13 mouse cellular contexts compared by ENCODE assay signal in the genomic region with DNA sequence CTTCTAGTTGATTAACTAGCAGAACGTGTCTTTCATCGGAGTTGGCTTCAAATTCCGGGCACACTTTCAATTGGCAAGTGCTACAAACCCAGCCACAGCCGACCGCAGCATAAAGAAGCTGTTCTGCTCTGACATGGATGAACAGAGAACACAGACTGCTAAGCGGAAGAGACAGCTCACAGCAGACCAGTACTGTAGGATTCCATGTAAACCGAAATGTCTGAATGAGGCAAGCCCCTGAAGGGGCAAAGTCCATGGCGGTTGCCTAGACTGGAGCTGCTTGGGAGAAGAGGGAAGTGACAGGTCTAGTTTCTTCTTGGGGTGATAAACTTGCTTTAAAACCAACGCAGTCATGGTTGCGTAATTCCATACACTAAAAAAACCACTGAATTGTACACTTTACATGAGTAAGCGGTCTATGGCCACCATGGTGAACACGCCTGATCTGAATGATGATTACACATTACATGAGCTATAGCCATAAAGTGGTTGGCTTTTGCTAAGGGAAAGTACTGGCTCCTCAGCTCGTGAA. TPM values are rescaled to one million over a fixed set of nuclear protein-coding genes. Genes with fewer than 3 reads are reported as not detected.
A peak's percentile ranks its signal among the peaks of the same experiment; 100 is the strongest.
DNase-seq lines count a peak whose midpoint lies in the region; ATAC-seq and TF ChIP-seq lines count a peak whose summit lies in the region.
"Had no signal": no experiment of that assay in that cellular context is flagged by ENCODE, and none has a peak within 500 bp of the region (broad histone marks: within the 10 kb centered on the region; RNA-seq: fewer than 3 reads in every experiment).

No protein-coding gene starts in this region.

- H3K4me3 ChIP-seq in hindbrain, postnatal 0 days (ENCODE audit: low read length), result no peak overlapping the region
- no peak overlapping the region for H3K4me3 ChIP-seq in hindbrain, embryonic 13.5 days
- no peak overlapping the region for H3K4me3 ChIP-seq in midbrain, postnatal 0 days (ENCODE audit: low read depth, low read length)
- H3K4me3 ChIP-seq in midbrain, embryonic 10.5 days, result no peak overlapping the region
- H3K4me3 ChIP-seq in thymus, adult 2 months (ENCODE audit: control insufficient read depth, insufficient read depth, low read length), result no peak overlapping the region
- H3K4me3 ChIP-seq: neural tube, embryonic 13.5 days had no signal

- ATAC-seq in hindbrain, postnatal 0 days, result peak; percentile 86; the same call in 1 of the 2 replicates
- ATAC-seq in hindbrain, embryonic 13.5 days (ENCODE audit: low FRiP score), result no peak
- no peak for ATAC-seq in midbrain, postnatal 0 days (ENCODE audit: low FRiP score)
- ATAC-seq: midbrain, embryonic 16.5 days; Patski had no signal

- no peak overlapping the region for H3K27ac ChIP-seq in hindbrain, postnatal 0 days
- no peak overlapping the region for H3K27ac ChIP-seq in hindbrain, embryonic 13.5 days
- no peak overlapping the region for H3K27ac ChIP-seq in midbrain, postnatal 0 days (ENCODE audit: low read depth, low read length)
- no peak overlapping the region for H3K27ac ChIP-seq in midbrain, embryonic 10.5 days (replicated peaks)
- no peak overlapping the region for H3K27ac ChIP-seq in thymus, adult 2 months (ENCODE audit: control insufficient read depth, insufficient read depth, low read length)
- H3K27ac ChIP-seq: neural tube, embryonic 13.5 days had no signal

- DNase-seq in hindbrain, postnatal 0 days (ENCODE audit: low spot score), result peak; percentile 77
- peak; percentile 81 for DNase-seq in midbrain, postnatal 0 days (ENCODE audit: low spot score)
- DNase-seq in midbrain, embryonic 10.5 days (ENCODE audit: low spot score), result no peak
- DNase-seq in fibroblast of lung, adult 2 months (ENCODE audit: low read depth), result peak; percentile 65
- DNase-seq in thymus, adult 2 months, result no peak
- DNase-seq in frontal cortex, postnatal 14 days (ENCODE audit: low spot score in 2 of 2), result no peak
- DNase-seq: cerebellum, postnatal 25 days; heart, postnatal 36 days; kidney, adult 9 months had no signal

- no peaks in the 10 kb centered on the region for H3K9me3 ChIP-seq in hindbrain, postnatal 0 days (ENCODE audit: low read length)
- H3K9me3 ChIP-seq in hindbrain, embryonic 13.5 days, result no peaks in the 10 kb centered on the region
- no peaks in the 10 kb centered on the region for H3K9me3 ChIP-seq in midbrain, postnatal 0 days (ENCODE audit: low read length)
- no peaks in the 10 kb centered on the region for H3K9me3 ChIP-seq in midbrain, embryonic 10.5 days (replicated peaks)
- H3K9me3 ChIP-seq: neural tube, embryonic 13.5 days had no signal

- no peak overlapping the region for H3K9ac ChIP-seq in hindbrain, postnatal 0 days (replicated peaks; ENCODE audit: low read length)
- no peak overlapping the region for H3K9ac ChIP-seq in hindbrain, embryonic 13.5 days
- no peak overlapping the region for H3K9ac ChIP-seq in midbrain, postnatal 0 days (replicated peaks; ENCODE audit: low read length, poor library complexity, severe bottlenecking)
- H3K9ac ChIP-seq: neural tube, embryonic 13.5 days had no signal

- H3K27me3 ChIP-seq in hindbrain, postnatal 0 days (ENCODE audit: insufficient read depth, low read length), result no peaks in the 10 kb centered on the region
- no peaks in the 10 kb centered on the region for H3K27me3 ChIP-seq in hindbrain, embryonic 13.5 days
- H3K27me3 ChIP-seq in midbrain, postnatal 0 days (ENCODE audit: insufficient read depth, low read length), result no peaks in the 10 kb centered on the region
- H3K27me3 ChIP-seq in midbrain, embryonic 10.5 days (ENCODE audit: low read depth, poor library complexity, severe bottlenecking), result no peaks in the 10 kb centered on the region
- H3K27me3 ChIP-seq in thymus, adult 2 months (ENCODE audit: control insufficient read depth, insufficient read depth, low read length), result no peaks in the 10 kb centered on the region
- H3K27me3 ChIP-seq: neural tube, embryonic 13.5 days had no signal

- no peaks in the 10 kb centered on the region for H3K4me1 ChIP-seq in hindbrain, postnatal 0 days (ENCODE audit: insufficient read depth, low read length)
- peaks cover 6% of the 10 kb centered on the region for H3K4me1 ChIP-seq in hindbrain, embryonic 13.5 days (replicated peaks)
- no peaks in the 10 kb centered on the region for H3K4me1 ChIP-seq in midbrain, postnatal 0 days (ENCODE audit: insufficient read depth, low read length)
- H3K4me1 ChIP-seq in midbrain, embryonic 10.5 days, result peaks cover under 1% of the 10 kb centered on the region; the same call in 1 of the 2 replicates
- H3K4me1 ChIP-seq in thymus, adult 2 months (replicated peaks; ENCODE audit: control insufficient read depth, insufficient read depth, low read length), result no peaks in the 10 kb centered on the region

- 61% methylated on average over 13 of the region's 13 CpGs for whole genome bisulfite sequencing in hindbrain, postnatal 0 days
- 86% methylated on average over 13 of the region's 13 CpGs for WGBS in hindbrain, embryonic 13.5 days
- 79% methylated on average over 13 of the region's 13 CpGs for WGBS in midbrain, postnatal 0 days
- 93% methylated on average over 13 of the region's 13 CpGs for WGBS in midbrain, embryonic 10.5 days
- WGBS in thymus, adult 2 months, result 85% methylated on average over 13 of the region's 13 CpGs

- TF ChIP-seq CTCF in hindbrain, postnatal 0 days (IDR thresholded peaks at IDR 0.05; ENCODE audit: low read depth), result no peak
- TF ChIP-seq CTCF in midbrain, postnatal 0 days (IDR thresholded peaks at IDR 0.05), result no peak
- TF ChIP-seq CTCF in thymus, adult 2 months (IDR thresholded peaks at IDR 0.05; ENCODE audit: borderline replicate concordance, control insufficient read depth, extremely low read depth, insufficient read depth, low read length, poor library complexity), result no peak

- H3K4me2 ChIP-seq in hindbrain, postnatal 0 days (ENCODE audit: low read depth, low read length), result no peak overlapping the region
- H3K4me2 ChIP-seq in hindbrain, embryonic 13.5 days, result no peak overlapping the region
- no peak overlapping the region for H3K4me2 ChIP-seq in midbrain, postnatal 0 days (ENCODE audit: low read depth, low read length, poor library complexity, severe bottlenecking)
- H3K4me2 ChIP-seq: neural tube, embryonic 13.5 days had no signal

- H3K36me3 ChIP-seq in hindbrain, postnatal 0 days (ENCODE audit: insufficient read depth, low read length), result no peaks in the 10 kb centered on the region
- no peaks in the 10 kb centered on the region for H3K36me3 ChIP-seq in hindbrain, embryonic 13.5 days
- H3K36me3 ChIP-seq in midbrain, postnatal 0 days (ENCODE audit: insufficient read depth, low read length), result no peaks in the 10 kb centered on the region
- no peaks in the 10 kb centered on the region for H3K36me3 ChIP-seq in midbrain, embryonic 10.5 days
- H3K36me3 ChIP-seq in thymus, adult 2 months (ENCODE audit: control insufficient read depth, insufficient read depth, low read length), result no peaks in the 10 kb centered on the region
- H3K36me3 ChIP-seq: neural tube, embryonic 13.5 days had no signal

- no peak for TF ChIP-seq POLR2A in thymus, adult 2 months (IDR thresholded peaks at IDR 0.05; ENCODE audit: control insufficient read depth, extremely low read depth, insufficient read depth, low read length, poor library complexity)

RNA-seq across cellular contexts. Expression of gene Crabp1, which starts 12.0 kb away (rescaled TPM):
- total RNA-seq in hindbrain, postnatal 0 days (2014; rRNA removed), result 86.4 and 140 TPM in 2 replicates
- polyA plus RNA-seq in hindbrain, postnatal 0 days (2015; fragmentation: Nextera tagmentation; extraction: Ambion mirVana), result 155 and 166 TPM in 2 replicates
- 368 and 389 TPM in 2 replicates for polyA plus RNA-seq in hindbrain, embryonic 13.5 days (2015; fragmentation: Nextera tagmentation; extraction: Ambion mirVana)
- total RNA-seq in midbrain, postnatal 0 days (2014; rRNA removed), result 18.4 and 20.4 TPM in 2 replicates
- polyA plus RNA-seq in midbrain, postnatal 0 days (2015; fragmentation: Nextera tagmentation; extraction: Ambion mirVana), result 26.3 and 33.1 TPM in 2 replicates
- 1,146 and 1,287 TPM in 2 replicates for polyA plus RNA-seq in midbrain, embryonic 10.5 days (2016; fragmentation: Nextera tagmentation; extraction: Ambion mirVana)
- 2.8 and 5.4 TPM in 2 replicates for polyA plus RNA-seq in thymus, adult 2 months (2012; rRNA removed)
- total RNA-seq: heart, postnatal 36 days had no signal
- polyA plus RNA-seq: Patski had no signal

RNA-seq across cellular contexts. Expression of gene Wdr61, which starts 42.2 kb away (rescaled TPM):
- 35.6 and 37.9 TPM in 2 replicates for total RNA-seq in hindbrain, postnatal 0 days (2014; rRNA removed)
- 88.5 and 96.7 TPM in 2 replicates for polyA plus RNA-seq in hindbrain, postnatal 0 days (2015; fragmentation: Nextera tagmentation; extraction: Ambion mirVana)
- polyA plus RNA-seq in hindbrain, embryonic 13.5 days (2015; fragmentation: Nextera tagmentation; extraction: Ambion mirVana), result 110 and 112 TPM in 2 replicates
- total RNA-seq in midbrain, postnatal 0 days (2014; rRNA removed), result 43.7 and 47.3 TPM in 2 replicates
- 83.9 and 86.3 TPM in 2 replicates for polyA plus RNA-seq in midbrain, postnatal 0 days (2015; fragmentation: Nextera tagmentation; extraction: Ambion mirVana)
- 168 and 188 TPM in 2 replicates for polyA plus RNA-seq in midbrain, embryonic 10.5 days (2016; fragmentation: Nextera tagmentation; extraction: Ambion mirVana)
- 42.2 and 49.7 TPM in 2 replicates for polyA plus RNA-seq in thymus, adult 2 months (2012; rRNA removed)

Comparison
In these comparisons a context has a peak if more than half of its experiments do, and no peak if none do; other contexts are left out.
1. DNase-seq: peak in hindbrain, postnatal 0 days (single experiment), midbrain, postnatal 0 days (single experiment) and fibroblast of lung, adult 2 months (single experiment); none in midbrain, embryonic 10.5 days (single experiment), thymus, adult 2 months (single experiment) and frontal cortex, postnatal 14 days (0 of 2).